Mouse (Mus musculus) megakaryocyte progenitor cell, adult 5-6 weeks (primary cell): ENCODE data around the gene Vmn1r29. TPM values are rescaled to one million over a fixed set of nuclear protein-coding genes. Genes with fewer than 3 reads are reported as not detected.
"Not testable (repeated sequence)": the region's sequence is repeated elsewhere in the genome, so short reads cannot be mapped to it uniquely, and the experiment has no call there.

Experiments used
- ATAC-seq: replicated peaks from 2 replicates; pipeline ENCODE4 v1.8.0; 2016; ENCODE audit warnings: mild to moderate bottlenecking, moderate TSS enrichment, inconsistent platforms; ENCODE audit not compliant: poor library complexity
- total RNA-seq, 2 experiments: library from RNA; stranded (forward) in 1 of 2; stranded (reverse) in 1 of 2; fragments of 157-497, 149-512 nt in 1 of 2; fragments of 200-1000 nt in 1 of 2; gene quantifications; 2 replicates each; pipeline versions ENCODE4 v1.2.3 to v1.2.4; 2015 to 2017

The Vmn1r29 gene
- total RNA-seq (2015) (not detected in 2 replicates), total RNA-seq (2017) (not detected in 2 replicates)

DNA sequence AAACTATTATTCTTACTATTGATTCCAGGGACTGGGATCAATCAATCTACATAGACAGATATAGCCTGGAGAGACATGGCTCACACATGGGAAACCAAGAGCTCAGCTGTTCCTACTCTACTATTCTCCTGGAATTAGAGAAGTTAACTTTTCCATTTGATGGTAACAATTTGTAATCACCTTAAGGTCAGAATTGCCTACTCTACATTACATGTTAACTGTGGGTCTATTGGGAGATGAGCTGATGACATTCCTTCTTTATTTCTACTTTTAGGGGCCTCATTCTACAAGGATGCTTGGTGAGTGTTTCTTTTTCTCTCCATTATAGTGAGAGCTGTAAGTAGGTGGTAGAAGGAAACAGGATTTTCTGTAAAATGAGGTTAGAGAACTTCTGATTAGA is at the start of gene Vmn1r29:
TSS of gene Vmn1r29 (plus strand) at position 301 of the 400 bp plus-strand sequence.
- ATAC-seq, result no peak

DNA sequence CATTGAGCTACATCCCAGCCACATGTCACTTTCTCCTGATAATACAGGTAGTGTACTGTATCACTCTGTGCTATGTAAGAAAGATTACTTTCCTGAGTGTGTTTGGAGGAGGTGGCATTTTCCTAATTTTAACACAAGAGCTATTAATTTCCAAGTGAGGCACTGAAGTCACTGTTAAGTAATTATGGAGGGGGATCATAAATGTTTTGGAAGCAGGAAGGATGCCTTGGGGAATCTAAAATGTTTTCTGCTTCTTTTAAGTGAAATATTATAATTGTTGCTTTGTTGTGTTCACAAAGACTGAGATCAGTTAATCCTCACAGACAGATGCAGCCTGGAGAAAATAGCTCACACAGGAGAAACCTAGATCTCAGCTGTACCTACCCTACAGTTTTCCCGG is 39.6 kb upstream of the Vmn1r29 start, which contains the start of gene Vmn1r28:
TSS of gene Vmn1r28 (plus strand) at position 301 of the 400 bp plus-strand sequence.
- no peak for ATAC-seq

DNA sequence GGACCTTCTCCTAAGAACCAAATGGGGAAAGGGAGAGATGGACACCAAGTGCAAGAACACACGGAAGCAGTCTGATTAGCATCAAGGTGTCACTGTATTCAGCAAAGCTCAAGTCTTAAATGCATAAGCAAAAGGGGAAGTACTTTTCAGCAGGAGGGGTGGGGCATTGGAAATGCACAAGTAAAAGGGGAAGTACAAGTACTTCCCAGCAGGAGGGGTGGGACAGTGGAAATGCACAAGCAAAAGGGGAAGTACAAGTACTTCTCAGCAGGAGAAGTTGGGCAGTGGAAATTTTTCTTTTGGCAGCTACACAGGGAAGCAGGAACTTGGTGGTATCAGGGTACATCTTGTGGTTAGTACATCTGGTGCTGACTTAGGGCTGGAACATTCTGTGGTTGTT is 21.7 kb upstream of the Vmn1r29 start:
- not testable (repeated sequence) for ATAC-seq

DNA sequence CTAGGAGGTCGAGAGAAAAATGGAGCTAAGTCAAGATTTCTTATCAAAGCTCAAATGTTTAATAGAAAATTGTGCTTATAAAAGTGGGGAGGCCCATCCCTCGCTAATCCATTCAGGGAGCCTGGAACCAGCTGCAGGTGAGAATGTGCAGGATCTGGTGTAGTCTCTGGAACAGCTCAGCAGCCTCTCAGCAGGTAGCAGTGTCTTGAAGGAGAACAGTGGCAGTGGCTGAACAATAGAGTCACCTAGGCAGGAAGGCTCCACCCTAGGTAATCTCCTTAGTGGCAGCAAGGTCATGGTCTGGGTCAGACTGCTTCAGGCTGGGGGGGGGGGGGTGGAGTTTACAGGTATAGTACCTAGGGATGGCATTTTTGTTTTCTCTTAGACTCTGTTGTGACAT is 9.1 kb upstream of the Vmn1r29 start:
- ATAC-seq, result no peak

DNA sequence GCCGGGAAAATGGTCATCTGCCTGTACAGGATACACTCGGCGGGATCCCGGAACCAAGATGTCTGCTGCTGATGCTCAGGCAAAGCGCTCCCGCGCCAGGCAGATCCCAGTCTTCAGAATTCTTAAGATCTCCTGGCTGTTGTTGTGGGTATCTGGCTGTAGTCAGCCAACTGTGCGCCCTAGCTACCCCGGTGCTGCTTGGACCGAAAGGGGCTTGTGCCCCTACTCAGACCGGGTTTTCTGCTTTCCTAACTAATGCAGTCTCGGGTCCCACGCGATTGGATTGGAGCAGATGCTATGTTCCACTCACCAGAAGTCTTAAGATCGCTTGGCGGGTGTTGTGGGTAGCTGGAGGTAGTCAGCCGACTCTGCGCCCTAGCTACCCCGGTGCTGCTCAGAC is 2.8 kb upstream of the Vmn1r29 start:
- not testable (repeated sequence) for ATAC-seq

DNA sequence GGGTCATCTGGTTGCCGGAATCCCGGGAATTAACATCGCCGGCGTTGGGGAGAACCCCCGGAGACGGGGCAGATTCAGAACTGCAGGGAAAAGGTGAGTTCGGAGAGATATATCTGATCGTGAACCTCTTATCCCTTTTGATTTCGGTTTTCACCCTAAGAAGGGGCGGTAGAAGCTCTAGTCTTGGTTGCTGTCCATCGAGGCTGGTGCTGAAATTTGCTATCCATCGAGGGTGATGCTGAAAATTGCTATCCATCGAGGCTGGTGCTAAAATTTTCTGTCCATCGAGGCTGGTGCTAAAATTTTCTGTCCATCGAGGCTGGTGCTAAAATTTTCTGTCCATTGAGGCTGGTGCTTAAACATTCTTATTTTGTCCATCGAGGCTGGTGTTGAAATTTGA is 29.3 kb downstream of the Vmn1r29 start:
- ATAC-seq, result not testable (repeated sequence)

Other genes starting within 250 kb of the Vmn1r29 start
- gene Vmn1r27, start 82.7 kb upstream of the Vmn1r29 start, total RNA-seq (2015), result not detected in 2 replicates
- not detected in 2 replicates for gene Vmn1r27, start 82.7 kb upstream of the Vmn1r29 start, total RNA-seq (2017)
- not detected in 2 replicates for gene Vmn1r28, start 39.5 kb upstream of the Vmn1r29 start, total RNA-seq (2015)
- not detected in 2 replicates for gene Vmn1r28, start 39.5 kb upstream of the Vmn1r29 start, total RNA-seq (2017)
- not detected in 2 replicates for gene Vmn1r30, start 141.8 kb downstream of the Vmn1r29 start, total RNA-seq (2015)
- gene Vmn1r30, start 141.8 kb downstream of the Vmn1r29 start, total RNA-seq (2017), result not detected in 2 replicates
- not detected in 2 replicates for gene Vmn1r31, start 173.8 kb downstream of the Vmn1r29 start, total RNA-seq (2015)
- gene Vmn1r31, start 173.8 kb downstream of the Vmn1r29 start, total RNA-seq (2017), result not detected in 2 replicates